Mouse (Mus musculus) liver, postnatal 0 days (tissue): ENCODE measurements around the gene Wnt7a. TPM values are rescaled to one million over a fixed set of nuclear protein-coding genes. Genes with fewer than 3 reads are reported as not detected.

Experiments used
- ATAC-seq: fragments of 200-750 bp; cut with Nextera tagmentation; 2 replicates; pipeline ENCODE4 v1.8.0; 2017; ENCODE audit warnings: mild to moderate bottlenecking, moderate library complexity
- DNase-seq: peaks from one replicate; pipeline ENCODE4 v3.0.0-alpha.2; 2016
- H3K27ac ChIP-seq: fragments of 300-500 bp; sonication (generic); 2 replicates; pipeline ENCODE4 v1.5.1; 2014; ENCODE audit warnings: antibody characterized with exemption, moderate library complexity, mild to moderate bottlenecking, low read depth
- H3K27me3 ChIP-seq: fragments of 300-500 bp; sonication (generic); 2 replicates; pipeline ENCODE4 v1.6.1; 2014; ENCODE audit warnings: low read length, control low read depth, mixed read lengths; ENCODE audit not compliant: insufficient read depth
- H3K36me3 ChIP-seq: fragments of 300-500 bp; sonication (generic); replicated peaks from 2 replicates; pipeline ENCODE4 v1.6.1; 2014; ENCODE audit warnings: mild to moderate bottlenecking, control low read depth, low read length, moderate library complexity, mixed read lengths; ENCODE audit not compliant: insufficient read depth
- H3K4me1 ChIP-seq: fragments of 300-500 bp; sonication (generic); 2 replicates; pipeline ENCODE4 v1.6.1; 2014; ENCODE audit warnings: antibody characterized with exemption, mild to moderate bottlenecking, control low read depth; ENCODE audit not compliant: insufficient read depth
- H3K4me2 ChIP-seq: fragments of 300-500 bp; sonication (generic); 2 replicates; pipeline ENCODE4 v1.6.1; 2014; ENCODE audit warnings: low read depth, mild to moderate bottlenecking, low read length, moderate library complexity, mixed read lengths
- H3K4me3 ChIP-seq: fragments of 300-500 bp; sonication (generic); 2 replicates; pipeline ENCODE4 v1.5.1; 2014; ENCODE audit warnings: low read depth, low read length
- H3K9ac ChIP-seq: fragments of 300-500 bp; sonication (generic); replicated peaks from 2 replicates; pipeline ENCODE4 v1.6.1; 2014; ENCODE audit warnings: mild to moderate bottlenecking, moderate library complexity
- H3K9me3 ChIP-seq: fragments of 300-500 bp; sonication (generic); 2 replicates; pipeline ENCODE4 v1.6.1; 2016; ENCODE audit warnings: mild to moderate bottlenecking, control low read depth, low read length, mixed read lengths
- CTCF ChIP-seq: sonication (generic); IDR thresholded peaks from 2 replicates; pipeline ENCODE4 v1.5.1; 2016; ENCODE audit warnings: antibody characterized with exemption, low read depth
- EP300 ChIP-seq: IDR thresholded peaks from 2 replicates; pipeline ENCODE4 v1.6.1; 2016; ENCODE audit warnings: antibody characterized with exemption, low read depth, mild to moderate bottlenecking
- WGBS: fragments of 180-500 bp; shearing (Covaris S2); extraction: QIAGEN DNeasy Blood & Tissue Kit; methylation state at CpG from one replicate; pipeline ENCODE4 v1.1.7; 2014; ENCODE audit not compliant: insufficient replicate concordance; 5-methylcytosine and 5-hydroxymethylcytosine counted together
- polyA plus RNA-seq: library from polyadenylated mRNA; unstranded; fragments of >200 nt; fragmentation: Nextera tagmentation; extraction: Ambion mirVana; gene quantifications from 2 replicates; pipeline ENCODE4 v1.2.1, GENCODE M21; 2015

The Wnt7a gene
- polyA plus RNA-seq, 1 experiment from 2014 or later, result 0.04 TPM

- no peak for TF ChIP-seq CTCF
- TF ChIP-seq EP300, result no peak
- no peak overlapping the region for H3K4me2 ChIP-seq
- H3K4me1 ChIP-seq, result no peaks in the 10 kb centered on the region
- WGBS, result 59% methylated on average over 2 of the region's 2 CpGs
- H3K27me3 ChIP-seq, result no peaks in the 10 kb centered on the region
- H3K36me3 ChIP-seq, result no peaks in the 10 kb centered on the region
- H3K9me3 ChIP-seq, result no peaks in the 10 kb centered on the region
- H3K9ac ChIP-seq, result no peak overlapping the region
- no peak overlapping the region for H3K4me3 ChIP-seq
- DNase-seq, result no peak
- no peak for ATAC-seq
- no peak overlapping the region for H3K27ac ChIP-seq
These were observed 48.4 kb downstream of the Wnt7a start for GRCm38 (mm10) chr6:91362756-91363155.

GRCm38 (mm10) chr6:91360998-91361397, 50.2 kb downstream of the Wnt7a start:
- Histone ChIP-seq H3K9me3 (no peaks in the 10 kb centered on the region), H3K36me3 (no peaks in the 10 kb centered on the region), H3K4me3 (no peak overlapping the region), H3K4me2 (no peak overlapping the region), H3K27ac (no peak overlapping the region), H3K9ac (no peak overlapping the region), H3K27me3 (no peaks in the 10 kb centered on the region), H3K4me1 (no peaks in the 10 kb centered on the region)
- TF ChIP-seq EP300, result no peak
- 72% methylated on average over 6 of the region's 6 CpGs for WGBS
- ATAC-seq (no peak), DNase-seq (no peak)

GRCm38 (mm10) chr6:91360371-91360690, 50.8 kb downstream of the Wnt7a start:
- TF ChIP-seq CTCF, result no peak
- TF ChIP-seq EP300, result no peak
- 70% methylated on average over 4 of the region's 4 CpGs for WGBS
- ATAC-seq (no peak), DNase-seq (no peak)
- Histone ChIP-seq H3K36me3 (no peaks in the 10 kb centered on the region), H3K27me3 (no peaks in the 10 kb centered on the region), H3K4me3 (no peak overlapping the region), H3K27ac (no peak overlapping the region), H3K9ac (no peak overlapping the region), H3K4me1 (no peaks in the 10 kb centered on the region), H3K9me3 (no peaks in the 10 kb centered on the region), H3K4me2 (no peak overlapping the region)

- 68% methylated on average over 7 of the region's 7 CpGs for WGBS
- no peaks in the 10 kb centered on the region for H3K9me3 ChIP-seq
These were observed 51.3 kb downstream of the Wnt7a start for GRCm38 (mm10) chr6:91359672-91360370.

GRCm38 (mm10) chr6:91358866-91359656, 52.1 kb downstream of the Wnt7a start:
- H3K9me3 ChIP-seq, result no peaks in the 10 kb centered on the region
- no peak for ATAC-seq
- TF ChIP-seq EP300, result no peak
- TF ChIP-seq CTCF, result no peak
- no peak for DNase-seq
- 66% methylated on average over 6 of the region's 6 CpGs for WGBS
- H3K4me1 ChIP-seq, result no peaks in the 10 kb centered on the region
- no peak overlapping the region for H3K4me3 ChIP-seq
- no peaks in the 10 kb centered on the region for H3K36me3 ChIP-seq
- no peak overlapping the region for H3K9ac ChIP-seq
- H3K27ac ChIP-seq, result no peak overlapping the region
- no peak overlapping the region for H3K4me2 ChIP-seq
- no peaks in the 10 kb centered on the region for H3K27me3 ChIP-seq

More at GRCm38 (mm10) chr6:91359672-91360370, 51.3 kb downstream of the Wnt7a start:
- Histone ChIP-seq H3K4me2 (no peak overlapping the region), H3K27me3 (no peaks in the 10 kb centered on the region), H3K36me3 (no peaks in the 10 kb centered on the region), H3K9ac (no peak overlapping the region), H3K27ac (no peak overlapping the region), H3K4me1 (no peaks in the 10 kb centered on the region), H3K4me3 (no peak overlapping the region)
- ATAC-seq (no peak), DNase-seq (no peak)
- TF ChIP-seq EP300 (no peak), CTCF (no peak)

- H3K36me3 ChIP-seq, result no peaks in the 10 kb centered on the region
- no peaks in the 10 kb centered on the region for H3K27me3 ChIP-seq
- H3K9me3 ChIP-seq, result no peaks in the 10 kb centered on the region
- DNase-seq (no peak), ATAC-seq (no peak)
- H3K4me3 ChIP-seq, result no peak overlapping the region
- H3K4me2 ChIP-seq, result no peak overlapping the region
- H3K27ac ChIP-seq, result no peak overlapping the region
- no peaks in the 10 kb centered on the region for H3K4me1 ChIP-seq
- TF ChIP-seq EP300, result no peak
- TF ChIP-seq CTCF, result no peak
- 46% methylated on average over 2 of the region's 2 CpGs for WGBS
- H3K9ac ChIP-seq, result no peak overlapping the region
These were observed 52.8 kb downstream of the Wnt7a start for GRCm38 (mm10) chr6:91358394-91358793.
